Mouse (Mus musculus): Measurements from ENCODE around the gene Asxl1.

Gene Asxl1

GRCm38 (mm10) chr2:153412563-153412962 is 66.9 kb downstream of the Asxl1 start:
- no peak for DNase-seq (ENCODE audit: low read depth)

- no peak for DNase-seq (ENCODE audit: low read depth)
Measured at GRCm38 (mm10) chr2:153414607-153415006, 69.0 kb downstream of the Asxl1 start.

GRCm38 (mm10) chr2:153417841-153418240 is 72.2 kb downstream of the Asxl1 start:
- DNase-seq (ENCODE audit: low read depth) = no peak

GRCm38 (mm10) chr2:153418381-153418780 is 72.8 kb downstream of the Asxl1 start:
- no peak for DNase-seq (ENCODE audit: low read depth)

DNA sequence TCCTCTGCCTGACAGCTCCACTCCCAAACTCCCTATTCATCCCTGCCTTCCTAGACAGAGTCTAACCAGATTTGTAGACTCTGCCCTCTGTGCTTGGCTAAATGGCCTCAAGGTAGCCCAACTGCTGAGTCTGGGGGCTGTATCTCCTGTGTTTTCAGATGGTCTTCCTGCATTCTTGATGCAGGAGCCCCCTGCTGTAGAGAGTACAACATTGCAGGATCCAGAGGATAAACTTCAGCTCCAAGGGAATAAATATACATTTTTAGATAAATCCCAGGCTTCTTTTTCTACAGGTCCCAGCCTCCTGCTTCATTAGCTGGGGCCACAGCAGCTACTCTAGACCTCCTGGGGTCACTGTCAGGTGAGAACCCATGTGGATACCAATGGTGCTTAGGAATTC is 75.6 kb downstream of the Asxl1 start:
- DNase-seq (ENCODE audit: low read depth) = no peak

DNA sequence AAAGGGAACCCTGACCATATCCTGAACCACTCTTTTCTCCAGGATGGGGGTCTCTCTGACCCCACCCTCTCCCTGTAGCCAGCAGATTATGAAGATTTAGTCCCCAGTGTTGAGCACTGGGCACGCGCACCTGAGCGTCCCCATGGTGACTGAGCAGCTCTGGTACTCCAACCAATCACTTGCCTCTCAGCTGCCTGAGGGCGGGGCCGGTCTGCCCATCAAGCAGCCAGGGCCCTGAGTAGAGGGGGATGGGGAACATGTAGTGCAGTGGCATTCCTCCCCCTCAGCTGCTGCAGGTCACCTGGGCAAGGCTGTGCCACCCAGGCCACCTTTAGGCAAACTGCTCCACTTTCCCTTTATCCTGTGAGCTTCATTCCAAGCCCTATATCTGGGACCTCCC is 76.4 kb downstream of the Asxl1 start:
- no peak for DNase-seq (ENCODE audit: low read depth)

DNA sequence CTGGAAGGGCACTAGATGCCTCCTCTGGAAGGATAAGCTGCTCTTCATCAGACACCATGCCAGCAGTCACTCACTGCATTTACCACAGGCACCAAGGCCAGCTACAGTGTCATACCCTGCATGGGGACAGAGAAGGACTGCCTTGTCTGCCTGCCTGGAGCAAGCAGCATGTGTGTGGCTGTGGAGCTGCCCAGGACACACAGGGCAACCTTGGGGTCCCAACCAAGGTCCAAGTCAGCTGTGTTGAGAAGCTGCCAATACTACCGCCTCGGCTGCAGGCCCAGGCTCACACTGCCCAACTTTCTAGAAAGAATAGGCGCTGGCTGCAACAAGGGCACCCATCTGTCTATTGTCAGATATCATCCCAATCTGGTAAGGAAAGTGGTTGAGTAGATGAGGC is 77.5 kb downstream of the Asxl1 start:
- no peak for DNase-seq (ENCODE audit: low read depth)

GRCm38 (mm10) chr2:153424557-153424956 is 78.9 kb downstream of the Asxl1 start:
- no peak for DNase-seq (ENCODE audit: low read depth)

DNA sequence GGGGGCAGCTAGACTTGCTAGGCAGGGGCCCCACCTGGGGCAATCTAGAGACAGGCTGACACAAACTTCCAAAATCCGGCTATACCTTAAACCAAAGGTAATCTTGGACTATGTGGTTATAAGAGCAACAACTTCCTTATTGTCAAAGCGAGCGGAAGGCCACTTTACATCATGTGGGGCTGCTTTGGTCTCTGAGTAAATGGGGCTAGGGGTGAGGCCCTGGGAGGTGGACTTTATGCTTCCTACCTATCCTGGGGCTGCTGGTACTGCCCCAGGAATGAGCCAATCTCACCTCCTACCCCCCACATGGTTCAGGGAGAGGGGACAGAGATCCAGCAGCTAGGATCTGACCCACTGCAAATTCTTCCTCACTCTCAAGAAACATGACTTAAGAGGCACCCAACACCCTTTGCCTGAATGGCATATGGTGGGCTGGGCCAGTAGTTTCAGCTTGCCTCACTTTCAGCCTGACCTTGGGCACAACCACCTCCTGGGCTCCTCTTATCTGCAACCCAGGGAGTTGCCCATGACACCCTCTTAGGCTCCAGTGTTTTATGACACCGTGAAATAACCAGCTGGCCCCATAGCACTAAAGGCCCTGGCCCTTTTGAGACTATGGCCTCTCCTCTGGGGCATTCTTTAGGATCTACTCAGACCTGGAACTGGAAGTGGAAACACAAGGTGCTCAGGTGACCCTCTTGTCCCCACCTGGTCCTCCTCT is 79.7 kb downstream of the Asxl1 start:
- DNase-seq (ENCODE audit: low read depth) = no peak

DNA sequence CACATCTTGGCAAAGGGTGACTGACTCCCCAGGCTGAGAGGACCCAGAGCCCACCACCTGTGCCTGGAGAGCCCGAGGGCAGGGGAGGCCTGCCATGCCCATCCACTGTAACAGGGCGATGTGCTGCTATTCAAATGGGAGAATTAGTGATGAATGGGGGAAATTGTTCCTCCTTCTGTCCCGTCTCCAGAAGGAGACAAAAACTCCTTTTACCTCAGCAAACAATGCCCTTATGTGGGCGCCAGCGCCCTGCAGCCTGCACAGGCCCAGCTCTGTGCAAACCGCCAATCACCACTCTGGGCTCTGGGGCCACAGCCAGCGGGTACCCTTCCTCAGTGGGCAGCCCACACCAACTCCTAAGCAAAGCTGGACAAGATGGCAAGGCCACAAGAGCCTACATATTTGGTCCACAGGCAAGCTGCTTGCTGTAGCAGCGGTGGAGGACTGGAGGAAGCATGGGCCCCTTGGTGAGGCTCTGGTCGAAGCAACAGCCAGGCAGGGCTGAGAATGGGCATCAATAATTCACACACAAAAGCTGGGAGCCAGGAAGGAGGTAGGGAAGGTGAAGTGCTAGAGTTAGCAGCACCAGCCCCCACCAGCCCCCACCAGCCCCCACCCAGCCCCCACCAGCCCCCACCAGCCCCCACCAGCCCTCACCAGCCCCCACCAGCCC is 80.5 kb downstream of the Asxl1 start:
- no peak for DNase-seq (ENCODE audit: low read depth)

- DNase-seq (ENCODE audit: low read depth) = peak; percentile 45
Measured at GRCm38 (mm10) chr2:153426931-153427330, 81.3 kb downstream of the Asxl1 start.

DNA sequence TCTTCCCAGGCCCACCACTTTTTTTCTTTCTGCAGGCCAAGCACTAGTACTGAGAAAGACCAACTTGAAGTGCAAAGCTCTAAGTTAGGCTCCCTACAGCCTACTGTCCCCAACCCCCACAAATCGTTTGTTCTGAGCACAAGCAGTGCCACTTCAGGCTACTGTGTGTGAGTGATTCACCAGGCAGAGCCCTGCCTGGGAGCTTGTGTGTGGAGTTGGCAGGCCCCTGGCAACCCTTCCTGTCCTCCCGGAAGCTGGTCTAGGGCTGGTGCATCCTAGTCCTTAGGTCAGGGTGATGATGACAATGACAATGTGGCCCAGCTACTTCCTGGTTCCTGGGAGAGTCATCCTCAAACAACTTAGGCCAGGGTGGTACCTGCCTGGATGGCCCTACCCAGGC is 82.9 kb downstream of the Asxl1 start:
- DNase-seq (ENCODE audit: low read depth) = no peak

GRCm38 (mm10) chr2:153430571-153430970 is 84.9 kb downstream of the Asxl1 start:
- no peak for DNase-seq (ENCODE audit: low read depth)

DNA sequence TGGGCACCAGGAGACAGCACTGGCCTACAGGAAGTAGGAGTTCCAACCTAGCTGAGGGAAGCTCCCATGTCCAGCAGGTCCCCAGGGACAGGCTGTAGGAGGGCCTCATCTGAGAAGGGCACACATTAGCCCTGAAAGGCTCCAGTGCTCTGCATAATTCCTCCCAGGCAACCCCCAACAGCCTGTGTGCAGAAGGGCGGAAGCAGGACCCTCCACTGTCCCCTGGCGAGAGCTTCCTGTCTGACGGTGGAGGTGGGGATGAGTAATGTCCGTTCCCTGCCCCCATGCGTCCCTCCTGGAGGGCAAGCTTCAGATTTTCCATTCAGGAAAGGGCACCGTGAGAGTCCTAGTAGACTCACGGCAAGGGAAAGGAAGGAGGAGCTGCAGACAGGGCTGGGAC is 86.9 kb downstream of the Asxl1 start:
- no peak for DNase-seq (ENCODE audit: low read depth)

- DNase-seq (ENCODE audit: low read depth) = no peak
Measured at GRCm38 (mm10) chr2:153433859-153434258, 88.2 kb downstream of the Asxl1 start.

DNA sequence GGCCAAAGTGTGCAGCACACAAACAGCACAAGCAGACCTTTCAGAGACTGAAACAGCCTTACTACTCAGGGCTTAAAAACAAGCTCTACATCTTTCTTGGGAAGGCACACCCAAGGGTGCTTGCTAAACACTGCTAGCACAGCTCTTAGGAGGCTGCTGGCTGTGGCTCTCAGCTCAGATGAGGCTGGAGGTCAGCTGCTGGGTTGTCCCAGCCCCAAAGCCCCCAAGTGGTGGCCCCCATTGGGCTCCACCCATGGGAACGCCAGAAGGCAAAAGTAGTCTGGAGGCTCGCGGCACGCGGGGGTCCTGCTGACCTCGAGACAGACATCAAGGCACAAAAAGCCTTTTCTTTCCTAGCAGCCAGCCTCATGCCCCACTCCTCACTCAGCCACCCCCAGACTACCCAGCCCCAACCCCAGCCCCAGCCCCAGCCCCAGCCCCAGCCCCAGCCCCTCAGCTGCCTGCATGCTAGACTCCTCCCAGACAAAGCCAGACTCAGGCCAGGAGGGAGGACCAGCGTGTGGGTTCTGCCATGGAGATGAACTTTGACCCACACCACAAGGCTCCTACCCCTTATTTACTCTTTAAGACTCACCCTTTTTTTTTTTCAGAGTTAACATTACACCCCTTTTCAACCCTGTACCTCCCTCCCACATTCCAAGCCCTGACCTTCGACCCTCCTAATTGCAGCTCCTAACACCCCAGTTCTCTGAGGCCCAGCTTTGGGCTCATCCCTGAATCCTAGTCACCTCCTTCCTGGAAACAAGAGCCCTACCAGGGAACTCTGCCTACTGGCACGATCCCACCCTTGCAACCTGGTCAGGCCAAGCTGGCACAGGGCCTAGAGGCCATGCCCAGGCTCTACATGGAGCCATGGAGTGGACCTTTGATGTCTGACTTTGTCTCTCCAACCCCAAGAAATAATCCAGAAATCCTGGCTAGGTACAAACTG is 89.5 kb downstream of the Asxl1 start:
- no peak for DNase-seq (ENCODE audit: low read depth)

DNA sequence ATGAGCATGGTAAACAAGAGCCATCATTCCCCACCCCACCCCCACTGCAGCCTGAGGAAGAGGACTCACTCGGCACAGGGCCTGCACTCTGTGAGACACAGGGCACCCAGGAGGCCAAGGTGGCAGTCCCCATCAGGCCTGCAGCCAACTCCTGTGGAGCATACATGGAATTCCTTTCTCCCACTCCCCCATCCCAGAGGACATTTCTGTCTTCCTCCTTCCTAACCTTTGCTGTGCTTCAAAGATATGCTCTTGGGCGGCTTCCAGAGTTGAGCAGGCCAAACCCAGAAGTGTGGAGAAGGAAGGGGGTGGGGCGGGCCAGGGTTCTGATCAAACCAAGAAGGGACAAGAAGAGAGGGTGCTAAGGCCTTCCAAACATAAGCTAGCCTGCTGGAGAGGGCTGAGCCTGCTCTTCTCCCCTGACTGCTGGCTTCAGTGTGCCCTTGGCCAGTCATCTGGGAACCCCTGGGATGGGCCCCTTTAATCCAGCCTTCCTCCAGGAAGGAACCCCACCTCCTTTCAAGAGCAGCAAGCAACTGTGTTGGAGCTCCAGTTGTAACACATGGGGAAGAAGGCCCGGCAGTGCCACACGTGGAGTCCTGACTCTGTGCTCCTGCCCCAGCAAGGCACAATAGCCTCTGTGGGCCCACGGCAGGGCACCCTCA is 91.1 kb downstream of the Asxl1 start:
- DNase-seq (ENCODE audit: low read depth) = no peak

GRCm38 (mm10) chr2:153437306-153437659 is 91.7 kb downstream of the Asxl1 start:
- DNase-seq (ENCODE audit: low read depth) = no peak

DNA sequence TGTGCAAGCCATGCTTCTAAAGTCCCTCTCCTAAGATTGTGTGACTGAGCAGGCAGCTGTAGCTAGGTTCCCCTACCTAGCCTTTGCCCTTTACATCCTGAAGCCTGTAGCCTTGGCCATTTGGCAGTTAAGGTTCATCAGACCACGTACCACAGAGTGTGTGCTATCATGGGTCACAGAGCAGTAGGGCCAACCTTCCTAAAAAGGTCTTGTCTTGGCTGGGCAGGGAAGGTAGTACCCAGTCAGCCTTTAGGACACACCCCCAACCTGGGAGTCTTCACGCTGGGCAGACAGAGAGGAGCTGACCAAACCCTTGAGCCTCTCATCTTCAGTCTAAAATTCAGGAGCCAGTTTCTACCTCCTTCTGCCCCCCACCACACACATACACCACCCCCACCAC is 95.1 kb downstream of the Asxl1 start:
- DNase-seq (ENCODE audit: low read depth) = no peak

GRCm38 (mm10) chr2:153441228-153441627 is 95.6 kb downstream of the Asxl1 start:
- no peak for DNase-seq (ENCODE audit: low read depth)

- DNase-seq (ENCODE audit: low read depth) = no peak
Measured at GRCm38 (mm10) chr2:153442720-153443119, 97.1 kb downstream of the Asxl1 start.

Measured in c-Kit-positive CD71-positive TER-119-negative erythroid progenitor cells, embryonic 14.5 days (primary cell).